Mouse (Mus musculus) heart, postnatal 10 days (tissue): ENCODE measurements around the gene Rgs3. TPM values are rescaled to one million over a fixed set of nuclear protein-coding genes. Genes with fewer than 3 reads are reported as not detected.

Experiments
- DNase-seq, 2 experiments: peaks; one replicate each; pipeline ENCODE4 v3.0.0; 2021
- intact Hi-C: fragments of 180-260 bp; cut with DNase I; formaldehyde crosslinking; loops from one replicate; pipeline ENCODE4 v1.15.1; 2025
- total RNA-seq, 2 experiments: library from RNA; stranded (reverse); gene quantifications; 2 replicates each; pipeline ENCODE4 v1.2.3; 2021

The Rgs3 gene
- total RNA-seq, 2 experiments from 2014 or later = 51.1 to 60.0 TPM

- intact Hi-C loops = loop anchor here (5.0 kb wide), 1 partner anchor 33 kb away; no protein-coding TSS in a partner anchor
These were observed 89.2 kb downstream of the Rgs3 start for GRCm38 (mm10) chr4:62648848-62649247.

GRCm38 (mm10) chr4:62649536-62650230 lies 90.0 kb downstream of the Rgs3 start:
- no peak for DNase-seq
- intact Hi-C loops = loop anchor here (5.0 kb wide), 1 partner anchor 33 kb away; no protein-coding TSS in a partner anchor

More at GRCm38 (mm10) chr4:62648848-62649247, 89.2 kb downstream of the Rgs3 start:
- no peak for DNase-seq

- DNase-seq = no peak
- intact Hi-C loops = no loop called here
These were observed 91.6 kb downstream of the Rgs3 start for GRCm38 (mm10) chr4:62651179-62651760.

DNA sequence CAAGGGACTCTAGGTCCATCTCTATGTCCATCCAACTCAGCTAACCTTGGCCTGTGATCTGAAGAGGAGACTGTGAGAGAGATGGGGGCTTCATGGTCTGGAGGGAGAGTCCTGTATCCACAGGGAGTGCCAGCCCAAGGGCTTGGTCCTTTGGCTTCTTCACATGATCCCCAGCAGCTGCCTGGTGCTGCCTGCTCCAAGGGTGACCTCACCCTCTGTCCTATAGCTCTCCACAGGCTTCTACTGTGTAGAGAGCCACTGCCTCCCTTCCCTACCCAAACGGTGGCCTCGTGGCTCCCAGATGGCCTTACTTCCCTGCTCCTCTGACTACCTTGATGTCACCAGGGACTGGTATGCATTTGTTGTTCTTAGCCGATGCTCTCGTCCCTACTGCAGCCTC lies 92.6 kb downstream of the Rgs3 start:
- intact Hi-C loops = no loop called here
- no peak for DNase-seq

DNA sequence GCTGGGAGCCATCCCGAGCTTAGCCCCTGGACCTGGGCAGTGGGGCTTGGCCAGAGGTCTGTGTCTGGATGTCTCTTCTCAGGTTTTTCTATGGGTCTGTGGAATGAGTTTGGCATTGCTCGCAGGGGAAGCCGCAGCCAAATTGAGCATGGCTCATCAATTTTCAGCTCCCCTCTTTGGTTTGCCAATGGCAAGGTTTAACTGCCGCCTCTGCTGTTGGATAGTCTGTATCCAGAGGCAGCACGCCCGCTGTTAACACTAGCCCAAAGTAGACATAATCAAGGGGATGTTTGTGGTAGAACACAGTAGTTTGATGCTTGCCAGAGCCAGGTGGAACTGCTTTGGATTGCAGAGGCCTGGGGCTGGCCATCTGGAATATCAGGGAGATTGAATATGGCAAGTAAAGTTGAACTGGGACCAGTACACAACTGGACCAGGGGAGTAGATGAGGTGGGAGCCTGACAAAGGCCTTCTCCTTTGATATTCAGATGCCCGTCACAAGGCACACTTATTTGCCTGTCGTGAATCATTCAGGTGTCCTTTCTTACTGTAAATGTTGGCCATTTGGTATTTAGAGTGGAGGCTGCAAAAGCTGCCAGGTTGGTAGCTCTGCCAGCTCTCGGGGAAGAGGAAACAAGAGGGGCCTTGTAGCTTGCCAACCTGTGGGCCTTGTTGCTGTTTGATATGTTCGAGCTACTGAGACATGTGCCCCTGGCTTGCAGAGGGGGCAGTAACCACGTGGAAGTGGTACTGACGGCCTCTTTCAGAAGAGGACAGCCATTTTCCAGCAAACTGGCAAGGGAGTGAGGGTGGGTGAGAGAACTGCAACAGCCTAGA lies 93.5 kb downstream of the Rgs3 start:
- no peak for DNase-seq
- intact Hi-C loops = no loop called here

GRCm38 (mm10) chr4:62653922-62654661 lies 94.4 kb downstream of the Rgs3 start:
- intact Hi-C loops = no loop called here
- DNase-seq = no peak

GRCm38 (mm10) chr4:62659264-62659663 lies 99.6 kb downstream of the Rgs3 start:
- DNase-seq = peak; percentile 51 to 54
- intact Hi-C loops = no loop called here

GRCm38 (mm10) chr4:62659861-62660553 lies 100.4 kb downstream of the Rgs3 start:
- intact Hi-C loops = no loop called here
- DNase-seq = no peak

GRCm38 (mm10) chr4:62660554-62660864 lies 100.9 kb downstream of the Rgs3 start:
- DNase-seq = peak; percentile 62 to 63

GRCm38 (mm10) chr4:62661311-62661849 lies 101.7 kb downstream of the Rgs3 start:
- DNase-seq = peak in 1 of 2 experiments; percentile 45
- intact Hi-C loops = no loop called here

More at GRCm38 (mm10) chr4:62660554-62660864, 100.9 kb downstream of the Rgs3 start:
- intact Hi-C loops = no loop called here

DNA sequence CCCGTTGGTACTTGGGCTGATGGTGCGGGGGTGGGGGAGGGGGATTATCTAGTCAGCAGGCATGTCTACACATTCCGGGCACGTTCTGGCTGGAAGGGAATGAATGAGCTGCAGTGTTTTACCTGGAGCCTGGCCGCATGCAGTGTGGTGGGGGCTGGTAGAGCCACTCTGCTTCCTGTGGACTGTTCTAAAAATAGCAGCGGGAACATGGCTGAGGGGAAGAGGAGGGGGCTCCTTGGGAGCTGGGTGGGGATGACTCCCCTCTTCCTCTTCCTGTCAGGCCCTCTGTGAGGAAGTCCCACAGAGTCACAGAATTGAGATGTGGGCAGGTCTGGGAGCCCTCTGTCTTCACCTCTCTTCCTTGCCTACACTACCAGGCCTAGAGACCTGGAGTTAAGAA lies 103.7 kb downstream of the Rgs3 start:
- intact Hi-C loops = no loop called here
- peak; percentile 69 to 72 for DNase-seq

DNA sequence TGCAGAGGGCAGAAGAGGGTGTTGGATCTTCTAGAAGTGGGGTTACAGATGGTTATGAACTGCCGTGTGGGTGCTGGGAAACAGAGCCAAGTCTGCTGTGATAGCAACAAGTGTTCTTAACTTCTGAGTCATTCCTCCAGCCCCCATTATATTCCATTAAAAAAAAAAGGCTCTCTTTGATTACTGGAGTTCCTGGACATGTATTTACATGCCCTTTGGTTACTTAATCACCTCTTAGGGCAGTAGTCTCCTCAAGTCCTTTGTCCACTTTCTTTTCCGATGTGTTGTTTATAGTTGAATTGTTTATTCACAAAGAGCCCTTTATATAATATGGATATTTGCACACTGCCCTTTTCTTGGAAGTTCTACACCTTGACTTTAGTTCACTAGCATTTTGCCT lies 106.2 kb downstream of the Rgs3 start:
- DNase-seq = no peak
- intact Hi-C loops = no loop called here

- intact Hi-C loops = no loop called here
- no peak for DNase-seq
These were observed 109.0 kb downstream of the Rgs3 start for GRCm38 (mm10) chr4:62668666-62669065.

DNA sequence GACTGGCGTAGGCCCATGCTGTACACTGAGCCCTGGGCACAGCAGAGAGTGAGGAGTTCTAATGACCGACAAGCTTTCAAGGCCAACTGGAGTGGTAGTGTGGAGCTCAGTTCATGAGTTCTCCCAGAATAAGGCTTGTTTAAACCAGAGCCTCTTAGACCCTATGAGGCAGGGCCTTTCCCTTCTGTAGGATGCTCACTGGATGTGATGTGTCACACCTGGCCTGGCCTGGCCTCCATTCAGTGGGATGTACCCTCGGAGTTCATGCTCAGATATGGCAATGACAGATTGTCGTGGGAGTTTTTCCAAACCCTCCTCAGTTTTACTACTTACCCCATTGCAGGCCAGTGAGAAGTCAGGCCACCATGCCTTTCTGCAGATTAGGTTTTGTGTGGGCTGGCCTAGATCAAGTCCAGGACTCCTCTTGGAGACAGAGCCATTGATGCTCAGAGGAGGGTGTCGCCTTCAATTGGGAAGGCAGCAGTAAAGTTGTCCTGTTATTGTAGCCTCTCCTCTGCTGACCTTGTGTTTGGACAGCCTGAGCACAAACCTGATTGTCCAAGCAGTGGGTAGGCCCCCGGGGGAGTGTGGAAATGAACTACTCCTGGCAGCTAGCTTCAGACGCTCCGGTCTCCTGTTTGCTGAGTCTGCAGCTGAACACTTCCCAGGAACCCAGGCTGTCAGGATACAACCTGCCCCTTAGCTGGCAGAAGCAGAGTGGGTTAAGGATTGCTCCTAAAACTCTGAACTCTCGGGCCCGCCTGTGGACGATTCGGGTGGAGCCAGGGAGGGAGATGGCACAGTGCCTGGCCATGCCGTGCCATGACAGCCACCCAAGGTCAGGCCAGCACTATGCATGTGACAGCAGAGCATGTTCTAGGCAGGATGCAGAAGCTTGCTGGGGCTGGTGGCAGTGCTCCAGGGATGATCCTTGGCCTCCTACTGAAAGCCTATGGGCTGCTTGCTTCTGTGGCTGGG lies 109.7 kb downstream of the Rgs3 start:
- intact Hi-C loops = no loop called here
- peak; percentile 82 to 84 for DNase-seq

- no peak for DNase-seq
- intact Hi-C loops = no loop called here
These were observed 113.9 kb downstream of the Rgs3 start for GRCm38 (mm10) chr4:62673531-62674030.

- intact Hi-C loops = no loop called here
- peak; percentile 64 to 66 for DNase-seq
These were observed 114.7 kb downstream of the Rgs3 start for GRCm38 (mm10) chr4:62674031-62674995.

GRCm38 (mm10) chr4:62675394-62675793 lies 115.7 kb downstream of the Rgs3 start:
- intact Hi-C loops = no loop called here
- DNase-seq = no peak
